Mouse (Mus musculus) myocyte (in vitro differentiated cells): ENCODE results near the gene Gm45785. TPM values are rescaled to one million over a fixed set of nuclear protein-coding genes. Genes with fewer than 3 reads are reported as not detected.
A peak's percentile ranks its signal among the peaks of the same experiment; 100 is the strongest.
"Not testable (repeated sequence)": the region's sequence is repeated elsewhere in the genome, so short reads cannot be mapped to it uniquely, and the experiment has no call there.

ENCODE experiments used
- H3K27me3 ChIP-seq: one replicate; pipeline ENCODE4 v1.6.1; 2011; ENCODE audit not compliant: control insufficient read depth, insufficient read depth, insufficient read length
- H3K36me3 ChIP-seq: one replicate; pipeline ENCODE4 v1.6.1; 2011; ENCODE audit not compliant: control insufficient read depth, insufficient read depth
- H3K4me2 ChIP-seq: one replicate; pipeline ENCODE4 v1.6.1; 2011; ENCODE audit warnings: low read depth, control low read depth
- H3K4me3 ChIP-seq: one replicate; pipeline ENCODE4 v1.5.1; 2011; ENCODE audit warnings: mild to moderate bottlenecking, control low read depth, moderate library complexity
- H3K79me2 ChIP-seq: one replicate; pipeline ENCODE4 v1.6.1; 2011; ENCODE audit not compliant: control insufficient read depth, insufficient read depth
- H3ac ChIP-seq: one replicate; pipeline ENCODE4 v1.6.1; 2011; ENCODE audit not compliant: control insufficient read depth, insufficient read length
- CEBPB ChIP-seq: IDR thresholded peaks from 2 replicates; pipeline ENCODE4 v1.6.1; 2011; ENCODE audit warnings: mild to moderate bottlenecking, moderate library complexity; ENCODE audit not compliant: poor library complexity, insufficient read depth, severe bottlenecking
- E2F4 ChIP-seq: IDR thresholded peaks from one replicate; pipeline ENCODE4 v1.6.1; 2011; ENCODE audit warnings: mild to moderate bottlenecking, control low read depth, moderate library complexity; ENCODE audit not compliant: insufficient read depth
- MAX ChIP-seq: IDR thresholded peaks from one replicate; pipeline ENCODE4 v1.6.1; 2011; ENCODE audit warnings: low read depth, mild to moderate bottlenecking, control low read depth
- MYOD1 ChIP-seq, 3 experiments: IDR thresholded peaks; one replicate each; pipeline ENCODE4 v1.6.1; 2011; ENCODE audit warnings: control low read depth in 2 of 3, low read depth in 2 of 3, mild to moderate bottlenecking in 2 of 3, moderate library complexity in 1 of 3; ENCODE audit not compliant: insufficient read length in 2 of 3, control insufficient read depth in 1 of 3
- MYOG ChIP-seq, 3 experiments: IDR thresholded peaks; one replicate each; pipeline ENCODE4 v1.6.1; 2011; ENCODE audit warnings: control low read depth in 2 of 3, low read depth in 2 of 3, mild to moderate bottlenecking in 2 of 3; ENCODE audit not compliant: insufficient read length in 2 of 3, control insufficient read depth in 1 of 3, insufficient read depth in 1 of 3
- POLR2A ChIP-seq: IDR thresholded peaks from one replicate; pipeline ENCODE4 v1.6.1; 2011; ENCODE audit warnings: low read depth, mild to moderate bottlenecking, control low read depth, moderate library complexity; ENCODE audit not compliant: insufficient read length
- POLR2AphosphoS2 ChIP-seq: IDR thresholded peaks from one replicate; pipeline ENCODE4 v1.6.1; 2011; ENCODE audit warnings: low read depth, control low read depth; ENCODE audit not compliant: insufficient read length
- REST ChIP-seq: IDR thresholded peaks from one replicate; pipeline ENCODE4 v1.6.1; 2011; ENCODE audit warnings: mild to moderate bottlenecking, control low read depth, moderate library complexity; ENCODE audit not compliant: insufficient read depth, insufficient read length
- SRF ChIP-seq: IDR thresholded peaks from one replicate; pipeline ENCODE4 v1.6.1; 2011; ENCODE audit warnings: low read depth; ENCODE audit not compliant: control insufficient read depth, insufficient read length
- TCF12 ChIP-seq: IDR thresholded peaks from one replicate; pipeline ENCODE4 v1.6.1; 2011; ENCODE audit warnings: mild to moderate bottlenecking, control low read depth; ENCODE audit not compliant: poor library complexity, insufficient read depth, severe bottlenecking
- TCF3 ChIP-seq: IDR thresholded peaks from one replicate; pipeline ENCODE4 v1.6.1; 2011; ENCODE audit warnings: low read depth, control low read depth; ENCODE audit not compliant: insufficient read length
- USF1 ChIP-seq: IDR thresholded peaks from one replicate; pipeline ENCODE4 v1.6.1; 2011; ENCODE audit warnings: low read depth, mild to moderate bottlenecking, control low read depth, moderate library complexity
- polyA plus RNA-seq: library from polyadenylated mRNA; unstranded; fragments of >200 nt; fragmentation: generic; extraction: Trizol; gene quantifications from one replicate; pipeline ENCODE4 v1.2.1, GENCODE M21; 2012; ENCODE audit warnings: missing spikeins

Gm45785 gene
- polyA plus RNA-seq, 1 experiment: not detected

DNA sequence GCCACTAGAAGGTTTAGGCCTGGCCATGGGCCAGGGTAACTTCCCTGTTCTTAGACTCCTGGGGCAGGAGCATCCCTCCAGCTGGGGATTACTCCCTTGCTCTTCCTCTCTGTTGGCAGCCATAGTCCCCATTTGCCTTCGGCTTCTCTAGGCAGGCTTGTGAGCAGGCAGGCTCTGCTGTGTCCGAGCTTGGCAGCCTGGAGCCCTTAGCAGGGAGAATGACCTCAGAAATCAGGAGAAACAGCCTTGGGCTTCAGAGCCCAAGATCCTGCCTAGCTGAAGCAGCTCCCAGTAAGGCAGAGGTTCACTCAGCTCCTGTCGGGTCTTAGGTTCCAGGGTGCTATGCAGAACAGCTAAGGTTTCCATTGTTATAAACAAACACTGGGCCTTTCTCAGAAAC, 43.0 kb upstream of the Gm45785 start:
- Histone ChIP-seq H3ac (no peak overlapping the region), H3K4me3 (peak overlapping the region; percentile 28), H3K4me2 (peak overlapping the region; percentile 61), H3K36me3 (peaks cover 18% of the 10 kb centered on the region), H3K27me3 (no peaks in the 10 kb centered on the region), H3K79me2 (no peaks in the 10 kb centered on the region)
- TF ChIP-seq SRF (no peak), TCF3 (no peak), USF1 (no peak), CEBPB (no peak), MAX (no peak), E2F4 (no peak), MYOG (IDR thresholded peaks at IDR 0.05; ENCODE audit: control insufficient read depth in 1 of 3, insufficient read depth in 1 of 3, insufficient read length in 2 of 3, low read depth in 2 of 3) (no peak), POLR2A (no peak), POLR2AphosphoS2 (no peak)

GRCm38 (mm10) chr7:140897863-140898262, 41.7 kb upstream of the Gm45785 start:
- no peaks in the 10 kb centered on the region for H3K79me2 ChIP-seq
- H3K4me2 ChIP-seq: no peak overlapping the region
- no peak overlapping the region for H3ac ChIP-seq
- no peak overlapping the region for H3K4me3 ChIP-seq
- no peaks in the 10 kb centered on the region for H3K27me3 ChIP-seq
- peaks cover 18% of the 10 kb centered on the region for H3K36me3 ChIP-seq
- TF ChIP-seq REST (no peak), SRF (no peak), POLR2A (no peak), MAX (no peak), POLR2AphosphoS2 (no peak), USF1 (no peak), MYOG (IDR thresholded peaks at IDR 0.05; ENCODE audit: control insufficient read depth in 1 of 3, insufficient read depth in 1 of 3, insufficient read length in 2 of 3, low read depth in 2 of 3) (no peak), CEBPB (no peak), TCF3 (no peak), E2F4 (no peak), TCF12 (no peak), MYOD1 (IDR thresholded peaks at IDR 0.05; ENCODE audit: control insufficient read depth in 1 of 3, insufficient read length in 2 of 3, low read depth in 2 of 3) (no peak)

DNA sequence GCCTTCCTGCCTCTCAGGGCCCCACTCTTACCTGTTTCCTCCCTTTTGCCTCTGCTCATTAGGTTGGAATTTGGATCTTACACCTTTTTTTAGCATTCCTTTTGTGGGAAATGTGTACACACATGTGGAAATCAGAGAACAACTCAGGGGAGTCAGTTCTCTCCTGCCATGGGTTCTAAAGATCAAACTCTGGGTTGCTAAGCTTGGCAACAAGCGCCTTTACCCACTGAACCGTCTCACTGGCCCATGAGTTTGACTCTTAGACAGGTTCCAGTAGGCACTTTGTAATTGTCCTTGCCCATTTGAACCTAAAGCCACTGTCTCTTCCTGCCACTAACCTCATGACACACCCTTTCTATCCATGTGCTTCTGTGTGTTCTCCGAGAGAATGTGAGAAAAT, 38.5 kb upstream of the Gm45785 start:
- Histone ChIP-seq H3K36me3 (peaks cover 25% of the 10 kb centered on the region), H3K27me3 (no peaks in the 10 kb centered on the region), H3K4me3 (no peak overlapping the region), H3K4me2 (no peak overlapping the region), H3ac (no peak overlapping the region), H3K79me2 (no peaks in the 10 kb centered on the region)
- no peak for TF ChIP-seq USF1
- TF ChIP-seq SRF: no peak
- no peak for TF ChIP-seq TCF3
- no peak for TF ChIP-seq E2F4
- TF ChIP-seq CEBPB: no peak

- H3ac ChIP-seq: no peak overlapping the region
- peaks cover 31% of the 10 kb centered on the region for H3K36me3 ChIP-seq
- H3K4me3 ChIP-seq: no peak overlapping the region
- no peak for TF ChIP-seq TCF12
- no peak for TF ChIP-seq TCF3
- TF ChIP-seq E2F4: no peak
- no peak for TF ChIP-seq SRF
- TF ChIP-seq MYOG (IDR thresholded peaks at IDR 0.05; ENCODE audit: control insufficient read depth in 1 of 3, insufficient read depth in 1 of 3, insufficient read length in 2 of 3, low read depth in 2 of 3): no peak
- no peak overlapping the region for H3K4me2 ChIP-seq
- no peaks in the 10 kb centered on the region for H3K27me3 ChIP-seq
- no peaks in the 10 kb centered on the region for H3K79me2 ChIP-seq
Measured at GRCm38 (mm10) chr7:140894031-140894430, 37.9 kb upstream of the Gm45785 start.

GRCm38 (mm10) chr7:140890636-140891035, 34.5 kb upstream of the Gm45785 start:
- H3K79me2 ChIP-seq, H3K4me2 ChIP-seq, H3K4me3 ChIP-seq, H3ac ChIP-seq, H3K27me3 ChIP-seq: not testable (repeated sequence)
- H3K36me3 ChIP-seq: peaks cover 40% of the 10 kb centered on the region

GRCm38 (mm10) chr7:140882469-140882803, 26.3 kb upstream of the Gm45785 start:
- TF ChIP-seq USF1: no peak
- TF ChIP-seq SRF: no peak
- TF ChIP-seq TCF12: no peak
- no peak for TF ChIP-seq MYOD1 (IDR thresholded peaks at IDR 0.05; ENCODE audit: control insufficient read depth in 1 of 3, insufficient read length in 2 of 3, low read depth in 2 of 3)
- TF ChIP-seq REST: no peak
- no peak for TF ChIP-seq POLR2AphosphoS2
- TF ChIP-seq POLR2A: no peak
- no peak for TF ChIP-seq TCF3
- no peak for TF ChIP-seq MYOG (IDR thresholded peaks at IDR 0.05; ENCODE audit: control insufficient read depth in 1 of 3, insufficient read depth in 1 of 3, insufficient read length in 2 of 3, low read depth in 2 of 3)
- TF ChIP-seq CEBPB: no peak
- TF ChIP-seq E2F4: no peak
- no peak for TF ChIP-seq MAX
- no peaks in the 10 kb centered on the region for H3K27me3 ChIP-seq

More at GRCm38 (mm10) chr7:140882469-140882803, 26.3 kb upstream of the Gm45785 start:
- peaks cover 38% of the 10 kb centered on the region for H3K79me2 ChIP-seq
- peak overlapping the region; percentile 40 for H3ac ChIP-seq
- peak overlapping the region; percentile 69 for H3K4me2 ChIP-seq
- H3K36me3 ChIP-seq: peaks cover 16% of the 10 kb centered on the region
- H3K4me3 ChIP-seq: peak overlapping the region; percentile 98
